Mouse (Mus musculus): ENCODE data around the gene Tex19.1.

Tex19.1 gene

DNA sequence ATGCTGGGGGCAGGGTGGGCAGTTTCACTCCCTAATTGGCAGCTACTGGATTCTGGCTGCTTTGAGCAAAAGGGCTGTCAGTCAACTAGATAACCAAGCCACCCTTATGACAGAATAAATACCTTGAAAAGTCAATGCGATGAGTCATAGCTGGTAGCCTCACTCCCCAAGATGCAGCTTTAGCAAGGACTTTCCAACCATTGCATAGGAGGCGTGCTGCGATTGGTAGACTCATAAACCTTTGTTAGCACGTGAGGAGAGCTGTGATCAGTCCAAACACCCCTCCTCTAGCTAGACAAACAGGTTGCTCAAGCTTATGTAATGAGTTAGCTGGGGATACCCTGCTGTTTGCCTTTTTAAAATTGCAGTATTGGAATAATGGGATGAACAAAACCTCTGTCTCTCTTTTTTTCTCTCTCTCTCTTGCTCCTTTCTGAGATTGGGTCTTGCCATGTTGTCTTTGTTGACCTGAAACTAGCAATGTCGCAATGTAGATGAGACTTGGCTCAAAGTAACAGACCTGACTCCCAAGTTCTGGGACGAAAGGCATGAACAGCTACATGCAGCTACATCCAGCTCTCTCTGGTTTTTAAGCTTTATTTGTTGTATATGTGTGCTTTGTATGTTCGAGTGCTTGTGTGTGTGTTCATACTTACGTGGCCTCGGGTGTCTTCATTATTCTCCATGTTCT, 2.5 kb upstream of the Tex19.1 start:
- DNase-seq (ENCODE audit: low spot score), result no peak

DNA sequence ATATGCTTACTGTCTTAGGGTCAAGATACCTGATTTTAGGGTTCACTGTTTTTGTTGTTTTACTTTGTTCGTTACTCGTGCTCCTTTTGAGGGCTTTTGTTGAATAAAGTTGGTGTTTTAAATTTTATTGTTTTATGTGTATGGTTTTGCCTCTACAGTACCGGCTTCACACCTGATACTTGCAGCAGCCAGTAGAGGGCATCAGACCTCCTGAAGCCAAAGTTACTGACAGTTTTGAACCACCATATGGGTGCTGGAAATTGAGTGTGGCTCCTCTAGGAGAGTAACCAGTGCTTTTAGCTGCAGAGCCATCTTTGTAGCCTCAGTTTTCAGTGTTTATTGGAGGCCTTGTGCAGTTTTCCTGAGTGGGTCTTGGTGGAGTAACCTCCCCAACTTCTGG, 2.2 kb downstream of the Tex19.1 start:
- DNase-seq (ENCODE audit: low spot score), result no peak

DNA sequence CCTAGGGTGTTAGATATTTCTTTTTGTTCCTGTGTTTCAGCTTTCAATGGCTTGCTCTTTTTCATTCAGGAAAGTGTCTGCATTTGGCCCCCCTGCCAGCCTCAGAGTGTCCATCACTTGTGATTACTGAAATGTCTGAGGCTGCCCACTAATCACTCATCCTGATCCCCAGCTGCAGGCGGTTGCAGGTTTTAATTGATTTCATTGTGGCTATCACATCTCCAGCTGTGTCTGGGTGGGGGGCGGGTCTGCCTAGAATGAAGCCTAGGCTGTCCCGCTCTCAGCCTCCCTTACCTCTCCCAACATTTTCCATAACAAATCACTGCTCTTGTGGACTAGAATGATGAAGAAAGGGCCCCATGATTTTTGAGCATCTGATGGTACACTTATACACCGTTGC, 8.3 kb downstream of the Tex19.1 start:
- no peak for DNase-seq (ENCODE audit: low spot score)

DNA sequence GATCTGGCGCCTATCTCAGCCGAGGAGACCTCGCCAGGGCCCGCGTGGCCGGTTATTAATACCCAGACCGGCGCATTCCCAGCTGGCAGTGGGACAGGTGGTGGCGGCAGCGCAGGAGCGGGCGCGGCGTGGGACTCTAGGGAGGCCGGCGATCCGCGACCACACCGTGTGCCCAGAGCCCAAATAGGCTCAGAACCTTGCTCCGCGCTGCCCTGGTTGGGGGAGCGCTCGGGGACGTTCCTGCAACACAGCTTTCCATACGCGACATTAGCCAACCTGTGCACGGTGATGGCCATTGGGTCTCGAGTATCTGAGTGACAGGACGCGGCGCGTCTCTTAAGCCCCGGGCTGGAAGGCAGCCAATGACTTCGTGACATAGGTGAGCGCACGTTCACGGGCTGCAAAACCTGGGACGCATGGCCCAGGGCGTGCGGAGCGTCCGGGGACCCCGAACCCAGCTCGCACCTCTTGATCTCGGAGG, 10.5 kb downstream of the Tex19.1 start:
- DNase-seq (ENCODE audit: low spot score), result no peak

DNA sequence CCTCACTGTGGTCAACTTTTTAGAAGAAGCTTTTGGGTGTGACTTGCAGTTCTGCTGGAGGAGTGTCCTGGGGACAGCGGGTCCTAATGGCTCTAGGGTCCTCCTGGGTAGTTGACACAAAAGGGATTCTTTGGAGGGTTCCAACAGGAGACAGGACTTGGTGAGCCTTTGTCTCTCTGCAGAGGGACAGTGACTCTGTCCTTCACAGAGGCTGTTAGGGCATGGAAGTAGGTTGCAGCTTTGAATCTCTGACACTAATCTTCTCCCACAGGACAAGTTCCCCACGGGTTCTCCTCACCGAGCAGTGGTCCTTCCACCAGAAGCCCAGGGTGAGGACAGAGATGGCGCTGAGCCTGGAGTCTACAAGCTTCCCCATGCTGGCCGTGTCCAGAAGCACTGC, 14.0 kb downstream of the Tex19.1 start, which contains the start of gene Uts2r:
Gene Uts2r, plus strand, starts transcription at position 301 of the 400 bp plus-strand sequence.
- no peak for DNase-seq (ENCODE audit: low spot score)

DNA sequence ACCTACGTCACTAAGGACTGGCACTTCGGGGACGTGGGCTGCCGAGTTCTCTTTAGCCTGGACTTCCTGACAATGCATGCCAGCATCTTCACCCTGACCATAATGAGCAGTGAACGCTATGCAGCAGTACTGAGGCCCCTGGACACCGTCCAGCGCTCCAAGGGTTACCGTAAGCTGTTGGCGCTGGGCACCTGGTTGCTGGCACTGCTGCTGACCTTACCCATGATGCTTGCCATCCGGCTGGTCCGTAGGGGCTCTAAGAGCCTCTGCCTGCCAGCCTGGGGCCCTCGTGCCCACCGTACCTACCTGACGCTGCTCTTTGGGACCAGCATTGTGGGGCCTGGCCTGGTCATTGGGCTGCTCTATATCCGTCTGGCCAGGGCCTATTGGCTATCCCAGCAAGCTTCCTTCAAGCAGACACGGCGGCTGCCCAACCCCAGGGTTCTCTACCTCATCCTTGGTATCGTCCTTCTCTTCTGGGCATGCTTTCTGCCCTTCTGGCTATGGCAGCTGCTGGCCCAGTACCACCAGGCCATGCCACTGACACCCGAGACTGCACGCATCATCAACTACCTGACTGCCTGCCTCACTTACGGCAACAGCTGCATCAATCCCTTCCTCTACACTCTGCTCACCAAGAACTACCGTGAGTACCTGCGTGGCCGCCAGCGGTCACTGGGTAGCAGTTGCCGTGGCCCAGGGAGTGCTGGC, 14.8 kb downstream of the Tex19.1 start:
- DNase-seq (ENCODE audit: low spot score), result no peak

DNA sequence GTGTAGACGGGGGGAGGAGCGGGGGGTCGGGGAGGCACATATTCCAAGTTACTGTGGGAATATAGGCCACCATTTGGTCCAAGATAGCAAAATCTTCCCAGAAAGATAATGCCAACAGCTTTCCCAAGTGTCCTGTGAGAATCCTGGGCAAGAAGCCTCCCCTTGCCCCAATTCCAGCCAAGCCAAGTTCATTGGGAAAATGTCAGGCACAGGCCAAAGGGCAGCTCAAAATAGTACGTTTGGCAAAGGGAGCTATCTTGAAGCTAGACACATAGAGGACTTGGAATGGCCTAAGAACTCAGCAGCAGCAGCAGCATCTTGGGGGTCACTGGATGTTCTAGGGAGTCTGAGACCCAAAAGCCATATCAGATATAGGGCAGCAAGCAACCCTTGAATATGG, 17.8 kb downstream of the Tex19.1 start:
- no peak for DNase-seq (ENCODE audit: low spot score)

DNA sequence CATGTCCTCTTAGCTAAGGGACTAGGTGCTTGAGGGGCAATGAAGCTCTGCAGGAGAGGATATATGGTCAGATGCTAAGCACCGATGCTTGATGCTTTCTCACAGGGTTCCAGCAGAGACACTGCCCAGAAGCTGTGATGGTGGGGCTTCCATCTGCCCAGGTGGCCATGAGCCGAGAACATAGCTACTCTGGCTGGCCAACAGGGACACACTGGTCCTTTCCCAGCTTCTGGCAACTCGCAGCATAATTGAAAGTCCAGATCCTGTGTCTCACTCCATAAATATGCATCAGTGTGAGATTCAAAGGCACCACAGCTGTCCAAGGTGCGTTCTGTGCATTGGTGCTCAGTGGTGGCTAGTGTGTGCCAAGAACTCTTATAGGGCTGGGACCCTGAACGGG, 27.3 kb downstream of the Tex19.1 start:
- no peak for DNase-seq (ENCODE audit: low spot score)

DNA sequence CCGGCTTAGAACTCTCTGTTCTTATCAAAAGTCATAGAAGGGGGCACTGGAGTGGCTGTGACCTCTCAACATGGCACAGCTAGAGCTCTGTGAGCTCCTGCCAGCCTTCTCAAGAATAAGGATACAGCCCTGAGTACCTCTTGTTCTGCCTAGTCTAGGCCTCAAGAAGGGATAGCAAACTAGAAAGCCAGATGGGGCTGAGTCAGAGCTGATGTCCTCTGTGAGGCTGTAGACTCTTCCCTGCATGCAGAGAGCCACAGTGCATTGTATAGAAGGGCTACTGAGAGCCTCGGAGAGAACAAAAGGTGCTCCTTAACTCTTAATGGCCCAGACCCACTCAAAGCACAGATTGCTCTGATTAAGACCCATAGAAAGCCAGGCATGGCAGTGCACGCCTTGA, 28.3 kb downstream of the Tex19.1 start:
- no peak for DNase-seq (ENCODE audit: low spot score)

DNA sequence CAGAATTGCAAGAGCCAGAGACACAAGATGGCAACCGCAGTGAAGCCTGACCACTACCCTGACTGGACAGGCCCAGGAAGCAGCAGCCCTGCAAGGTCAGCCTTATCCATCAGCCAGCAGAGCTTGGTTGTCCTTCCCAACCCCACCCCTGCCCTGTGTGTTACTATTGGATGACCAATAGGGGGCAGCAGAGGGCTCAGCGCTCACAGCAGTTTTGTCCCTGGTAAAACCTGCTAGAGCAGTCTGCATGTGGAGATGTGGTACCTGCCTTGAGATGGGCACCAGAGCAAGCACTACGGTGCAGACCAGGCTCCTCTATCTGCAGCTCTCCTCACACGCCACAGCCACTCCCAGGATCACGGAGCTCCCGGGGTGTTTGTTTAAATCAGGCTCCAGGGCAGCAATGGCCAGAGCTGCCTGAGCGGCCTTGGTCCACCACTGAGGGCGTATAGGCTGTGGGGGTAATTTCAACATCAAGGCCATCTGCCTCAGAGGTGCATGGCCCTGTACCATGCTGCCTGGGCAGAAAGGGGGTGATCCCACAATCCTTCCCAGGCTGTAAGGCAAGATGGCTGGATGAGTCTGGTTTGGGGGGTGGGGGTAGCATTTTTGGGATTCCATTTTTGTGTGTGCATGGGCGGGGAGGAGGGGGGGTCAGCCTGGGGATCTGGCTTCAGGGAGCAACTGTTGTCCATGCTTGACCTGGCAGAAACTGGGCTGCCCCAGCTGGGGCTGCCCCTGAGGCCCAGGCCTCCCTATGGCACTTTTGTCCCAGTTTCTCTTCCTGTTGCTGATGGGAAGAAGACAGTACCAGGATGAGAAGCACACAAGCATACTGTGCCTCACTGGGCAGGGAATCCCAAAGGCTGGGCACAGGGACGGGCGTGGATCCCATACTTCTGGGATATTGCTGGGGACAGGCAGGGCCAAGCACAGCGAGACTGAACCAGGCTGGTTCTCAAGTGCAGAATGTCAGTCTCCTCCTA, 30.6 kb downstream of the Tex19.1 start:
- peak; percentile 32 for DNase-seq (ENCODE audit: low spot score)

DNA sequence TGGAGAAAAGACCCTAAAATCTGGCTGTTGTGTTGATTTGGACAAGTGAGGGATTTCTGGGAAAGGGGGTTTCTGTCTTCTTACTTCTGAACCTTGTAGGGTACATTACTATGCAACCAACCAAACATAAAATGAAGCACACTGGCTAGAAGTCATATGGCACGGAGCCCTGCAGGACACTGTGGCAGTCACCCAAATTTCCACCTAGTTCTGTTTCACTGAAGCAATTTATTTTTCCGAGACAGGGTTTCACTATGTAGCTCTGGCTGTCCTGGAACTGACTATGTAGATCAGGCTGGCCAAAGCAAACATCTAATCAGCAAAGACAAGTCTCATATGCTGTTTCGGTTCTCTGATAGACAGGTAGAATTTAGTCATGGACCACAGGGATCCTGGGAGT, 43.7 kb downstream of the Tex19.1 start:
- no peak for DNase-seq (ENCODE audit: low spot score)

DNA sequence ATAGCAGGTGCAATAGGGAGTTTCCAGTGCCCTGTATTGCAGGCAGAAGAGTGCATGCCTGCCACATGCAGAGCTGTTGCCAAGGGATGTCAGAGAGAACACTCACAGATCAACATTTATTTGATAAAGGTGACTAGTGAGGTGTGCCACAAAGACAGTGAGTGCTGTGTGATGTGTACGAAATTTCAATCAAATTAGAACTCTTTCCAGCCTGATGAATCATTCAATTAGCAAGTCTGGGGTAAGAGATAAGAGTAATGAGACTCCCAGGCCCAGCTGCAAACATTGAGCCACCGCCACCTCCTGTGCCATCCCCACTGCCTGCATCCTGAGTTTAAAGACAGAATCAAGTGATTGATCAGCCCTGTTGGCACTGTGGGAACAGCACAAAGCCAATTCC, 46.8 kb downstream of the Tex19.1 start:
- DNase-seq (ENCODE audit: low spot score), result no peak

DNA sequence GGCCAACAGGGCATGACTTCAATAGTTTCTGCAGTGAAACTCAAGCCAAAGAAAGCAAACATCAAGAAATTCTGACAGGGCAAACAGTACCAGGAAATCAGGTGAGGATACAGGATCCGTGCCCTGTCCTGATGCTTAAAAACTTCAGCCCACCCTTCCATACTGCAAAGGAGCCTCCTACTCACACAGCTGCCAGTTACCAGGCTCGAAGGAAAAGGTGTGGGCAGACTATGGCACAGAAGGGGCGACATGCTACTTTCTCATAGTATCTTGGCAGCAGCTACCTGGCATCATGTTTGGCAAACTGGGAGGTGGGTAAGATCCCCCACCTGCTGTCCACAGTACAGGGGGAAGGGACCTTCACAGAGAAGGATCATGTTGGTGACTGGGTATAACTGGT, 47.5 kb downstream of the Tex19.1 start:
- DNase-seq (ENCODE audit: low spot score), result no peak

All from testis, postnatal 14 days (tissue).